Mouse (Mus musculus) urinary bladder, postnatal 14 days (tissue): ENCODE measurements around the gene Palmd.

ENCODE experiments used
- DNase-seq: peaks from one replicate; pipeline ENCODE4 v3.0.0; 2021; ENCODE audit warnings: low spot score

Gene Palmd

DNA sequence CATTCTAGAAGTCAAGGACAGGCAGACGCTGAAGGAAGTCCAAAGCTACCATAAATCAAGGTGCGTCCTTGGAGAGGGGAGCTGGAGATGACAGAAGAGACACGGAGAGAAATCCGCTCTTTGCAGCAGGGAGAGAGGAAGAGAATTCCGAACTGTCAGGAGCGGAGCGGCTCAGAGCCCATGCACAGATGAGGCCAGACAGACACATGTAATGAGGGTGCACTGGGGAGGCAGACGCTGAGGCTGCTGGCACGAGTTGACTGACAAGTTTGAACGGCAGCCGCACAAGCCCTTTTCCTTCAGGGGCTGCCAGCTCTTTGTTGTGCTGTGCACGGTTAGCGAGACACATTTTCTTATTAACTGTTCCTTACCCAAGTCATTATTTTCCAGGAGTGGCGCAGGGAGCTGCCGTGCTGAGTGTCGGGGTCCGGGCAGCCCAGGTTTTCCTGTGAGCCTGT lies at the start of gene Palmd:
Gene Palmd (minus strand): TSS at position 448 of the 458 bp plus-strand sequence.
- peak; percentile 29 for DNase-seq

DNA sequence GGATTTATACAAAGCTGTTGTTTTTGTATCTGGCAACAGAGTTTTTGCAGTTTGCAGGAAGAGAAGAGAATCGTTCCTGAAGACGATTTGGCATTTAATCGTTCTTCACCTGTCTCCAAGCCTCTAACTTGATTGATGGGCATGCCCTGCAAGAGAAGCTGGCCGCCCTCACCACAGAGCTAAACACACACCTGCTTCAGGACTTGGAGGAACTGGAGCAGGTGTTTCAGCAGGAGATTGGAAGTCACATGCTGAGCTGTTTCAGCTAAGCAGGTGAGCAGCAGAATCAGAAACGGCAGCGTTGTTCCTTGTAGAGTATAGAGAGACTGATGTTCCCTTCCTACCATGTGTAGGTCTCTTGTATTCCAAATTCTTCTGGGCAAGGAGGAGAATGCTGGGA lies 41.4 kb upstream of the Palmd start:
- DNase-seq = no peak

DNA sequence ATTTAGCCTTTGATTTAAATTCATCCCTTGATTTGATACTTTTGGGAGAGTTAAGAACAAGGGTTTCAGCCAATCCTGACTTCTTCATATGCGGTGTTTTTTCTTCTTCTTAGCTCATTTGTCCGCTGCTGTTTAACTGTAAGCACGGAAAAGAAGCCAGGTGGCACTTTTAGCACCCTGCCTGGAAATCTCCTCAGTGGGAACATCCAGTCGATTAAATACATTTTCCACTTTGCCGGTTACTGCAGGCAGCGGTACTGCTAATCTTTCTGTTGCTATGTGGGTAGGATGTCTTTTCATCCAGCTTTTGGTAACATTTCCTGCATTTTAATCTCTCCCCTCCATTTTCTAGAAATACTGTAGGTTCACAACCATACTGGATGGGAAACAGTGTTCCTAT lies 38.6 kb upstream of the Palmd start:
- no peak for DNase-seq

DNA sequence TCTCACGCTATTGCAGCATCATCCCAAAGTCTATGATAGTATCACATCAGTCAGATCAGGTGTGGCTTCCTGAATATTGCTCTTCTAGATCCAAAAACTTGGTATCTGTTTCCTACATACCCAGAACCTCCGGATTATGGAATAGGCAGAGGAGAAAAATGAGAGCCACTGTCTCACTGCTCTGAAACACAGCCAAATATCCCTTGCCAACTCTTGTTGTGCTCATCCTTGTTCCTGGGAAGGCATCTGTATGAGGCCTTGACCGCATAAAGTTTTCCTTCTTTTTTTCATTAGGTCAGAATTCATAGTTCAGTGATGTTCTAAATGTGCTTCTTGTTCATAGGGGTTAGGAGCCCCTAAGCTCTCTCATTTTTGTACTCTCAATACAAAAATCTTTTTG lies 37.8 kb upstream of the Palmd start:
- no peak for DNase-seq

GRCm38 (mm10) chr3:117003379-117003778 lies 34.6 kb upstream of the Palmd start:
- DNase-seq = no peak

DNA sequence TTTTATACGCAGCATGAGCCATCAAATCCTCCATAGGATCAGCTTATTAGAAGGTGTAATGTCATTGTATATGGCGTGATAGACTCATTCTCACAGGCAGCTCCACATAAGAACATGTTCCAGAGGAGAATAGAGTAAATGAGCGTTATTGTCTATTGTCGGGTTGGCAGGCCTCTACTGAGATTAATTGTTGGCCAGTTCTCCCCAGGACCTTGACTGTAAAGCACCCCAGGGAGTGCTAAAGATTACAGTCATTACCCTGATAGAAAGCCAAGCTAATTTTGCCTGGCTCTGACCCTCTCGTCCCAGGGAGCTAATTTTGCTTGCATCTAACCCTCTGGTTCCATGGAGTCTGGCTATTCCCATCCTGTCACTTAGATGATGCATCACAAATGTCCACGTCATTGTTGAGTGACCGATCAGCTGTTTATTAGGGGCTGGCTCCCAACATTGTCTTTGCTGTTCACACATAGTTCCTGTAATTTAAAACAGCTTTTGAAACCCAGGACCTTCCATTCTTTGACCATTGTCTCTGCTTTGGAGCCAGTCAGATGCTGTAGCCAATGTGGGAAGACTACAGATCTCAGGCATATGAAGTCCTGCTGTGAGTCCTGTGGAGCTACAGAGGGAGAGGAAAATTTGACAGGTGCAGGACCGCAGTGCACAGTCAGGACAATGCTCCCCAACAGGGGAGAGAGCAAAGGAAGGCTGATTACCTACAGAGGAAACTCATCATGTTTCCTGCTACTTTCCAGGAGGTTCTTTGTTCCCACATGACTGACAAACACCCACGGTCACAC lies 33.1 kb upstream of the Palmd start:
- no peak for DNase-seq

DNA sequence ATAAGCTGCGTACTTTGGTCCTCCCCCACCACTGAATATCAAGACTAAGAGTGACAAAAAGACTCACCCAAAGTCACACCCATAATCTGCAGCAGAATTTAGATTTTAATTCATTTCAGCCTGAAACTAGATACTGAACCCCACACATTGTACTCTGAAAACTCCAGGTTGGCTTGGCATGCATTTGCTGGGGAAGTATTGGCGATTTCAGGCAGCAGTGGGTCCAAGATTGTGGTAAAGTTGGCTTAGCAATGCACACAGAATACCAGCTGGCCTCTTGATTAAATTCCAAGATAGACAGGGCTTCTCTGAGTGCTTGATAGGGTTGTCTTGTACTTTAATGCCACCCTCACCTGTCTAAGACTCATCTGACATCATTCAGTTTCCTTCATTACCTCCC lies 24.2 kb upstream of the Palmd start:
- no peak for DNase-seq

DNA sequence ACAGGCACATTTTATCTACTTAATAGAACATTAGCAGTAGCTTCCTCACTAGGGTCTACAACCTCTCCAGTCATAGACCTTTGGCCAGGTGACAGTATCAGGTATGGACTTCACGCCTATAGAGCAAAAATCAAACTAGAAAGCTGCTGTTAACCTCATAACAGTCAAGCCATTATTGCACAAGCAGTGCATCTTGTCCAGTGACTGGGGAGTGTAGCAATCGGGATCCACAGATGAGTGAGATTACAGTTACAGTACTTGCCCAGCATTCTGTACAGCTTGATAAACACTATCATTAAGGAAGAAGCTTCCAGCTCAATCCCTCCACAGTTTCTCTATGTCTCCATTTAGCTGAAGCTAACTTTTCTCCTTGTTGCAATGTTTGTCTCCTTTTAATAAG lies 22.4 kb upstream of the Palmd start:
- no peak for DNase-seq

GRCm38 (mm10) chr3:116988221-116988620 lies 19.4 kb upstream of the Palmd start:
- DNase-seq = no peak

GRCm38 (mm10) chr3:116986451-116986850 lies 17.7 kb upstream of the Palmd start:
- DNase-seq = no peak

GRCm38 (mm10) chr3:116985741-116986140 lies 17.0 kb upstream of the Palmd start:
- DNase-seq = no peak

DNA sequence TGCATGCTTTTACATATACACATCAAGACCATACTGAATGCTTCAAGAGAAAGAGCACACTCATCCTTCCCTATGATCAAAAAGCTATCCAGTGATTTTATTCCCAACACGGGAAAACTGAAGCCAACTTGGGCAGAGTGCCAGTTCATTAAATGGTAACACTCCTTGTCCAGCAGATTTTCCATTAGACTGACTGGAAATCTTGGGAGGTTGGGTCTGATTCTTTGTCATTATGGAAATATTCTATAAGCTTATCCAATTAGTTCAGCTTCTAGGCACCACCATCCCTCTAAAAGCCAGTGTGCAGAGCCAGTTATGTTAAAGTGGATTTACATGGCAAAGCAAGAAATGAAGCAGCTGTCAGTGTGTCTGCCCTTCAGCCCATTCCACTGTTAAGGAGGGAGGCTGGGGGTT lies 16.3 kb upstream of the Palmd start:
- DNase-seq = no peak

- DNase-seq = no peak
Measured at GRCm38 (mm10) chr3:116981811-116982575, 13.2 kb upstream of the Palmd start.

DNA sequence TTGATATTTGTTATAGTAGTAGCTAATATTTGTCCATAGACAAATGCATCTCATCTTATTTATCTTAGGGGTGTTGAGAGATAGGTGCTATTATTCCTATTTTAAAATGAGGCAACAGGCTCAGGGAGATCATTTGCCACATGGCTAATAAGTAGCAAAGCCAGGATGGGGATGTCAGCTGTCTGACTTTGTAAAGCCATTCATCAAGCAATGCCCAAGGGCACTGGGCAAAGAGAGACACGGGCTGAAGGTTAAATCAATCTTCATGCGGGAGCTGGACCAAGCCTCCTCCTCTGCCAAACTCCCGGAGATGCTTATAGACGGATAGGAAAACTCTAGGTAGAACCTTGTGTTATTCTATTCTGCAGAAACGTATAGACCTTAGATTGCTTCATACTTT lies 999 bp upstream of the Palmd start:
- no peak for DNase-seq

DNA sequence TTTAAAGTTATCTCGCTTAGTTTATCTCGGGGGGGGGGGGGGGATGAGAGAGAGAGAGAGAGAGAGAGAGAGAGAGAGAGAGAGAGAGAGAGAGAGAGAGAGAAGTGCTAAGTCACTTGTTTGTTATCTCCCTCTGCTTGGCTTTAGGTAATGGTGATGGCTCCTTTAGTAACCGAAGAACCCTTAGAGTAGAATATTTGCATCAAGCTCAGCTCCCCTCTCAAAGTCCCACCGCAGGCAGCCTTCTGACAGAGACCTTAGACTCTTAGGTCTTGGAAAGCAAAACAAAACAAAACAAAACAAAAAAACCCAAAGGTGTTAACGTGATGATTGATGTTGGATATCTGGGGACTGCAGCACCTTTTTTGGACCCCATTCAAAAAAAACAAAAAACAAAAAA lies 216 bp upstream of the Palmd start:
- DNase-seq = no peak

DNA sequence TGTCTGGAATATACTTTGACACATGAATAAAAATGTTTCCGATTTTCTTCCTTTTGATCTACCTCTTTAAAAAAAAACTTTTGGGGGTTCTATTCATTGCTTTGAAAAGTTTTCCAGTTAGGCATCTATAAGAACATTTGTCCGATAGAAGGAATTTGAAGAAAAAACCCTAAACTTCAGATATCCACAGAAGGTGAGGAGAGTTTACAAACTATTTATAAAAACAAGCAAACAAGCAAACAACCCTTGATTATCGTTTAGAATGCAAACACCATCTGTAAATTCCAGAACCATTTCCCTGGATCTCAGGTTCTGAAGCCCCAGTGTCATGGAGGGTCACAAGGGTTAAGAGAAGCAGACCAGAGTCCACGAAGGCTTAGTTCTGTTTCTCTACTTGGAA lies 820 bp downstream of the Palmd start, which contains the start of gene 4930455H04Rik:
Gene 4930455H04Rik (plus strand): TSS at position 301 of the 400 bp plus-strand sequence.
- DNase-seq = no peak

DNA sequence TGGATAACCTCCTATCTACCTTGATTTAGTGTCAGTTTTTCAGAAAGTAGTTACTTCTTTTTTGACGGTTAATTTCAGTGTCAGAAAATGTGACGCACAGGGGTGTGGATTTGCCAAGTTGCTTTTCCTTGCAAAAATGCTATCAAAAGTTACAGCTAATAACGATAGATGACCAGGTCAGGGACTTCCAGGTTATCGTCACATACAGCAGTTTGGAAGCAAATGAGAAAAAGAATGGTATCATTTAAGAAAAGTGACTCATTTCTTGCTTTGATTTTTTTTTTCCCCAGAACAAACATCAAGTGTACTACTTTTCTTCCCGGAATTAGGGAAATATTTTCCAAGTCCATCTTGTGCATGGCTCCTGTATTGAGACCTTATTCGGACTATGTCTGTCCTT lies 1.4 kb downstream of the Palmd start:
- DNase-seq = no peak

GRCm38 (mm10) chr3:116966800-116967199 lies 2.0 kb downstream of the Palmd start:
- DNase-seq = no peak

DNA sequence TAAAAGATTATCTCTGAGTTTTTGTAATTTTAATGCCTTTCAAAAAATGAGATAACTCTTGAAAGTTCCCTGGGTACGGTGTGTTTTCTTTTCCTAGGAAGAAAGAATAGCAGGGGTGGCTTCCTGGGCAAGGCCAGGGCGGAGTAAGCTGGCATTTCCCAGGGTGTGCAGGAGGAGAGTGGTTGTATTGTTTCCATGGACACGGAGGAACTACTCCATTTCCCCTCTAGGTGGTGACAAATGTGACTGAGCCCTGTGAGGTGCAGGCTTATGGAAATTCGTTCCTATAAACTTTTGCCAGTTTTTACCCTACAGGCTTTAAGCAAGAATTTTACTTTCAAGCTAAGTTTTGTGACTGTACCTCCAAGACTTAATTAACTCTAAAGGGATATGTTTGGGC lies 2.6 kb downstream of the Palmd start:
- DNase-seq = peak; percentile 36

DNA sequence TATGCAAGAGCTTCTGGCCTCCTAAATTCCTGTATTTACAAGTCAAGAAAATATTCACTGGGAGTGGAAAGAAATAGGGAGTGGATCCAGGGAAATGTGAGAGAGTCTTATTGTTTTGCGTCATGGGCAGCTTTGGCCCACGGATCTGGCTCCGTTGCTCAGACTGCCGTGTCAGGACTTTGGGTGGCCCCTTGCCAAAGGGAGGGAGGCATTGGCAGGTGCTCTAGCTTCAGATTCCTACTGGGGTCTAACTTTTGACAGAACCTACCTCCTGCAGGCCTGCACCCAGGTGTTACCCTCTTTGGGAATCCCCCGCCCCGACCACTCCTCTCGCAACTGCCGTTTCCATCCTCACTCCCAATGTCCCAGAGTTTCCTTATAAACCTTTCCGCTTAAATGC lies 4.4 kb downstream of the Palmd start:
- peak; percentile 35 for DNase-seq

DNA sequence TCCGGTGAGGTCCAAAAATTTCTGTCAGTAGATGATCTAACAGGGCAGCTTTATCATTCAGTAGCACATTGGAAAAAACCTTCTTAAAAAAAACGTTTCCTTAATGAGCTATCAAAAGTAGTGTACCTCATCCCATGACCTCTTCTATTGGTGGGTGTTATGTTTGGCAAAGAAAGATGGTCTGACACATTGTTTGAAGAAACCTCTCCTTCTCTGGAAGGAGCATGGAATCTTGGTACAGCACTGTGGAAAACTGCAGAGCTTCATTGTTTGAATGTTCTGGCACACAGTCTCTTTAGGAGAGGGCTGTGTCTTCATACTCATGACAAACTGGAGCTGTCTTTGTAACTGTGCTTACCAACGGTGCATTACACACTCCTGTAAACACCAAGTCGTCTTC lies 5.6 kb downstream of the Palmd start:
- DNase-seq = no peak

DNA sequence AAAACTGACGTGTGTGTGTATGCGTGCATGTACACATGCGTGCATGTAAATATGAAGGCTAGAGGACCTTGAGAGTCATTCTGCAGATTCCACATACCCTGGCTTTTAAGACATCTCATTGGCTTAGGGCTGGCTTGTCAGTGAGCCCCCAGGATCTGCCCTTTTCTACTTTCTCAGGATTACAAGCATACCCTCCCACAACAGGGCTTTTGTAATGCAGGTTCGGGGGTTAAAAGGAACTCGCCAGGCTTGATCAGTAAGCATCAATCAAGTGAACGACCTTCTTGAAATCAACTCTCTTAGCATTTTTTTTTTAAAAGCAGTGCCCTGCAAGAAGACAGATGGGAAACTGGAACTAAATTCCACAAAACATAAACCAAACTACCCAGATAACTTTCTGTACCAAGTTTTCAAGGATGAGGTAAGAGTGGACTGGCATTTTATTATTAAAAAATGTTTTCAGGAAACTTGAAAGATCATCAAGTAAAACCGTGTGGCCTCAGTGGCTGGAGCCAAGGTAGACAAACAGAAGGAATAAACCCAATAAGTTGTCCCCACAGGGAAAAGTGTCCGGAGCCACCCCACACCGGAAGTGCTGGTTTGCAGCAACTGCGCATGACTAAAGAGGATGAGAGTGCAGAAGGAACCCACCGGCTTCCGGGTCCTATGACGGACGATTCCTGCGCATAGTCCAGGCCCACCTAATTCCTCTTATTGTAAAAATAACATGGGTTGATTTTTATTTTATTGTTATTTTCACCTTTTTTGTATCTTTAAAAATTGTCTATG lies 7.2 kb downstream of the Palmd start:
- DNase-seq = no peak

- no peak for DNase-seq
Measured at GRCm38 (mm10) chr3:116960414-116960813, 8.4 kb downstream of the Palmd start.
